Mouse (Mus musculus): ENCODE data around the gene Macf1. TPM values are rescaled to one million over a fixed set of nuclear protein-coding genes. Genes with fewer than 3 reads are reported as not detected.

Macf1 gene
- total and polyA plus RNA-seq, 3 experiments, result 39.3 to 169 (median 129) TPM

GRCm38 (mm10) chr4:123682291-123682690 is 1.9 kb downstream of the Macf1 start:
- ATAC-seq (ENCODE audit: extremely low read depth, insufficient number of reproducible peaks, low FRiP score, poor library complexity, severe bottlenecking) (no peak), DNase-seq (ENCODE audit: low spot score) (no peak)
- Histone ChIP-seq H3K4me3 (ENCODE audit: low read depth, low read length) (no peak overlapping the region), H3K9me3 (replicated peaks) (peaks cover 8% of the 10 kb centered on the region), H3K4me1 (ENCODE audit: insufficient read depth, low read depth, low read length) (no peaks in the 10 kb centered on the region), H3K27me3 (ENCODE audit: insufficient read depth, low read length) (peaks cover 21% of the 10 kb centered on the region; the same call in 1 of the 2 replicates), H3K36me3 (replicated peaks) (no peaks in the 10 kb centered on the region)
- TF ChIP-seq TAL1 (conservative IDR thresholded peaks at IDR 0.05; ENCODE audit: low read depth, low read length) (no peak), POLR2AphosphoS5 (IDR thresholded peaks at IDR 0.05; ENCODE audit: insufficient replicate concordance, low read depth, low read length) (no peak), GATA2 (IDR thresholded peaks at IDR 0.05; ENCODE audit: borderline replicate concordance, low read depth, low read length) (no peak), GATA1 (IDR thresholded peaks at IDR 0.05; ENCODE audit: borderline replicate concordance, low read length) (no peak), CTCF (IDR thresholded peaks at IDR 0.05; ENCODE audit: low read depth, low read length) (no peak)

- DNase-seq (ENCODE audit: low spot score), result no peak
- Histone ChIP-seq H3K27me3 (ENCODE audit: insufficient read depth, low read length) (peaks cover 34% of the 10 kb centered on the region), H3K4me1 (ENCODE audit: insufficient read depth, low read depth, low read length) (no peaks in the 10 kb centered on the region), H3K9me3 (replicated peaks) (no peaks in the 10 kb centered on the region), H3K36me3 (replicated peaks) (no peaks in the 10 kb centered on the region), H3K4me3 (ENCODE audit: low read depth, low read length) (no peak overlapping the region)
- no peak for ATAC-seq (ENCODE audit: extremely low read depth, insufficient number of reproducible peaks, low FRiP score, poor library complexity, severe bottlenecking)
- TF ChIP-seq POLR2AphosphoS5 (IDR thresholded peaks at IDR 0.05; ENCODE audit: insufficient replicate concordance, low read depth, low read length), result no peak
- no peak for TF ChIP-seq GATA2 (IDR thresholded peaks at IDR 0.05; ENCODE audit: borderline replicate concordance, low read depth, low read length)
- TF ChIP-seq TAL1 (conservative IDR thresholded peaks at IDR 0.05; ENCODE audit: low read depth, low read length), result no peak
- TF ChIP-seq CTCF (IDR thresholded peaks at IDR 0.05; ENCODE audit: low read depth, low read length), result no peak
- TF ChIP-seq GATA1 (IDR thresholded peaks at IDR 0.05; ENCODE audit: borderline replicate concordance, low read length), result no peak
Measured at GRCm38 (mm10) chr4:123680962-123681361, 3.2 kb downstream of the Macf1 start.

- H3K4me3 ChIP-seq (ENCODE audit: low read depth, low read length), result no peak overlapping the region
- H3K9me3 ChIP-seq (replicated peaks), result no peaks in the 10 kb centered on the region
- peaks cover 31% of the 10 kb centered on the region for H3K27me3 ChIP-seq (ENCODE audit: insufficient read depth, low read length)
- TF ChIP-seq TAL1 (conservative IDR thresholded peaks at IDR 0.05; ENCODE audit: low read depth, low read length), result no peak
- DNase-seq (ENCODE audit: low spot score), result no peak
- no peak for ATAC-seq (ENCODE audit: extremely low read depth, insufficient number of reproducible peaks, low FRiP score, poor library complexity, severe bottlenecking)
- H3K4me1 ChIP-seq (ENCODE audit: insufficient read depth, low read depth, low read length), result no peaks in the 10 kb centered on the region
- no peaks in the 10 kb centered on the region for H3K36me3 ChIP-seq (replicated peaks)
Measured at GRCm38 (mm10) chr4:123677060-123677804, 6.9 kb downstream of the Macf1 start.

DNA sequence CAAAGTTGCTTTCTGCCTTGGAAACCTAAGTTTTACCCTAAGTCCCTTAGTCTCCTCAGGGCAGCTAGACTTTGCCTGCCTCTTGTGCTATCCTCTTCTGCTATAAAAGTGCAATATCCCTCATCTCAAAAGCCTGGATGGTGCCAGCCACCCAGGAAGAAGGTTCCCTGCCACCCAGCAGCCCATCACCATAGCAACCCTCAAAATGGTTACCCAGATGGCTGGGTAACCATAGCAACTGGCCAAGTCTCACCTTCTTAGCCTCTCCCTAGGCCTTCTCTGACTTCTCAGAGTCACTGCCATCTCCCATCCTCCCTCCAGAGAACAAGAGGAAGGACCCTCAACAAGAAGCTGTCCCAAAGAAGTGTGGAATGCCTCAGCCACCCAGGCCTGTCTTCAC is 13.6 kb downstream of the Macf1 start:
- H3K27me3 ChIP-seq (ENCODE audit: insufficient read depth, low read length), result peaks cover 24% of the 10 kb centered on the region
- TF ChIP-seq GATA1 (IDR thresholded peaks at IDR 0.05; ENCODE audit: borderline replicate concordance, low read length), result no peak
- no peak for TF ChIP-seq GATA2 (IDR thresholded peaks at IDR 0.05; ENCODE audit: borderline replicate concordance, low read depth, low read length)
- no peak for TF ChIP-seq TAL1 (conservative IDR thresholded peaks at IDR 0.05; ENCODE audit: low read depth, low read length)
- TF ChIP-seq POLR2AphosphoS5 (IDR thresholded peaks at IDR 0.05; ENCODE audit: insufficient replicate concordance, low read depth, low read length), result no peak
- TF ChIP-seq CTCF (IDR thresholded peaks at IDR 0.05; ENCODE audit: low read depth, low read length), result no peak
- H3K9me3 ChIP-seq (replicated peaks), result no peaks in the 10 kb centered on the region
- H3K4me3 ChIP-seq (ENCODE audit: low read depth, low read length), result no peak overlapping the region
- peaks cover 20% of the 10 kb centered on the region for H3K4me1 ChIP-seq (ENCODE audit: insufficient read depth, low read depth, low read length)
- no peaks in the 10 kb centered on the region for H3K36me3 ChIP-seq (replicated peaks)
- DNase-seq (ENCODE audit: low spot score) (no peak), ATAC-seq (ENCODE audit: extremely low read depth, insufficient number of reproducible peaks, low FRiP score, poor library complexity, severe bottlenecking) (no peak)

DNA sequence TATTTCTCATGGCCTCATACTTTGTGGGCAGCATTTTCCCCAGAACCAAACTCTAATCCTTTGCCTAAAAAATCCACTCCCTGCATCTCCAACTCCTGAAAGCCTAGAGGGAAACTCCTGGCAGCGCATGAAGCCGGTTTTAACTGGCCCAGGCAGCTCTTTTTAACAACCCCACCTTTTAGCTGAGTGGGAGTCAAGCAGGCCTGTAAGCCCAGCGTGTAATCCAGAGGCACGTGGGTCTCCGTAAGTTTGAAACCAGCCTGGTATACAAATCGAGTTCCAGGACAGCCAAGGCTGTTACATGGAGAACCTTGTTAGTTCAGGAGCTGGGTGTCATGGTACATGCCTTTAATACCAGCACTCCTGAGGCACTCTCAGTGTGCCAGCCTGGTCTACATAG is 14.5 kb downstream of the Macf1 start:
- H3K27me3 ChIP-seq (ENCODE audit: insufficient read depth, low read length), result peaks cover 25% of the 10 kb centered on the region
- TF ChIP-seq GATA2 (IDR thresholded peaks at IDR 0.05; ENCODE audit: borderline replicate concordance, low read depth, low read length) (no peak), GATA1 (IDR thresholded peaks at IDR 0.05; ENCODE audit: borderline replicate concordance, low read length) (no peak), POLR2AphosphoS5 (IDR thresholded peaks at IDR 0.05; ENCODE audit: insufficient replicate concordance, low read depth, low read length) (no peak), CTCF (IDR thresholded peaks at IDR 0.05; ENCODE audit: low read depth, low read length) (no peak), TAL1 (conservative IDR thresholded peaks at IDR 0.05; ENCODE audit: low read depth, low read length) (no peak)
- ATAC-seq (ENCODE audit: extremely low read depth, insufficient number of reproducible peaks, low FRiP score, poor library complexity, severe bottlenecking) (no peak), DNase-seq (ENCODE audit: low spot score) (no peak)
- peaks cover 28% of the 10 kb centered on the region for H3K4me1 ChIP-seq (ENCODE audit: insufficient read depth, low read depth, low read length)
- H3K9me3 ChIP-seq (replicated peaks), result no peaks in the 10 kb centered on the region
- H3K36me3 ChIP-seq (replicated peaks), result no peaks in the 10 kb centered on the region
- H3K4me3 ChIP-seq (ENCODE audit: low read depth, low read length), result no peak overlapping the region

- Histone ChIP-seq H3K4me3 (ENCODE audit: low read depth, low read length) (no peak overlapping the region), H3K4me1 (ENCODE audit: insufficient read depth, low read depth, low read length) (peaks cover 44% of the 10 kb centered on the region), H3K27me3 (ENCODE audit: insufficient read depth, low read length) (peaks cover 32% of the 10 kb centered on the region), H3K36me3 (replicated peaks) (no peaks in the 10 kb centered on the region), H3K9me3 (replicated peaks) (no peaks in the 10 kb centered on the region)
- ATAC-seq (ENCODE audit: extremely low read depth, insufficient number of reproducible peaks, low FRiP score, poor library complexity, severe bottlenecking) (no peak), DNase-seq (ENCODE audit: low spot score) (peak; percentile 44)
- peak; percentile 91 for TF ChIP-seq CTCF (IDR thresholded peaks at IDR 0.05; ENCODE audit: low read depth, low read length)
- TF ChIP-seq GATA2 (IDR thresholded peaks at IDR 0.05; ENCODE audit: borderline replicate concordance, low read depth, low read length), result no peak
Measured at GRCm38 (mm10) chr4:123667260-123667867, 16.8 kb downstream of the Macf1 start.
